Mouse (Mus musculus): ENCODE measurements around the gene Rab29. TPM values are rescaled to one million over a fixed set of nuclear protein-coding genes. Genes with fewer than 3 reads are reported as not detected.
"Not testable (repeated sequence)": the region's sequence is repeated elsewhere in the genome, so short reads cannot be mapped to it uniquely, and the experiment has no call there.

Rab29 gene
- polyA plus RNA-seq, 1 experiment from 2014 or later, result 27.4 TPM

DNA sequence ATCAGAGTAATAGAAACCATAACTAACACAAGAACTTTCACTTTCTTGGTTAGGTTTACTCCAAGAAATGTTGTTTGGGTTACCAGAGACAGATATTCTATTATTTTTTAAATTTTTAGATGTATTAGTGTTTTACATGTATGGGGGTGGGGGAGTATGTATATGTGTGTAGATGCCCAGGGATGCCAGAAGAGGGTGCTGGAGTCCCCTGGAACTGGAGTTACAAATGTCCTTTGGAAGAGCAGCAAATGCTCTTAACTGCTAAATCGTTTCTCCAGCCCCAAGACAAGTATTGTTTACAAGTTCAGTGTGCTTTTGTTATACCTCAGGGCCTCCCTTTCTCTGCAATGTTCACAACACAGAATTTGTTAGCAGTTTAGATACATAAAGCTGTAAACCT, 38.5 kb downstream of the Rab29 start:
- Histone ChIP-seq H3K27me3 (peaks cover 12% of the 10 kb centered on the region), H3K9me3 (replicated peaks) (no peaks in the 10 kb centered on the region), H3K27ac (replicated peaks) (no peak overlapping the region), H3K36me3 (no peaks in the 10 kb centered on the region), H3K9ac (no peak overlapping the region), H3K4me3 (replicated peaks) (no peak overlapping the region), H3K4me1 (no peaks in the 10 kb centered on the region), H3K4me2 (replicated peaks) (no peak overlapping the region)
- ATAC-seq (ENCODE audit: insufficient number of reproducible peaks, low FRiP score, low TSS enrichment, low read depth), result no peak
- 17% methylated on average over 1 of the region's 1 CpGs for WGBS

DNA sequence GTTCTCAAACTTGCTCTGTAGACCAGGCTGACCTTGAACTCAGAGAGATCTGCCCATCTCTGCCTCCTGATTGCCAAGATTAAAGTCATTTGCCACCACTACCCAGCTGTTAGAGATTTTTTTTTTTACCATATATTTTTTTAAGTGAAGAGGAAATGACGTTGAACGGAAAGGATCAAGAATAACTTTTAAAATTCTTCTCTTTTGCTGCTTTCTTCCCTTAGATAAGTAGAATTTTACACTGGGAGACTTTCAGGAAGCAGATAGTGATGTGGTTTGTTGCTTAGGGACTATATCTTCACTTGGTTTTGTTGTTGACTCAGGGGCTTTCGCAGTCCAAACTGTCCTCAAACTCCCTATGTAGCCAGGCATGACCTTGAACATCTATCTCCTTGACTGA, 41.4 kb downstream of the Rab29 start:
- Histone ChIP-seq H3K4me1 (peaks cover 10% of the 10 kb centered on the region; the same call in 1 of the 2 replicates), H3K4me3 (replicated peaks) (no peak overlapping the region), H3K36me3 (peaks cover 3% of the 10 kb centered on the region; the same call in 1 of the 2 replicates), H3K9ac (no peak overlapping the region), H3K9me3 (replicated peaks) (no peaks in the 10 kb centered on the region), H3K27ac (replicated peaks) (no peak overlapping the region), H3K4me2 (replicated peaks) (no peak overlapping the region), H3K27me3 (peaks cover 12% of the 10 kb centered on the region)
- 91% methylated on average over 3 of the region's 3 CpGs for WGBS
- ATAC-seq (ENCODE audit: insufficient number of reproducible peaks, low FRiP score, low TSS enrichment, low read depth), result no peak

DNA sequence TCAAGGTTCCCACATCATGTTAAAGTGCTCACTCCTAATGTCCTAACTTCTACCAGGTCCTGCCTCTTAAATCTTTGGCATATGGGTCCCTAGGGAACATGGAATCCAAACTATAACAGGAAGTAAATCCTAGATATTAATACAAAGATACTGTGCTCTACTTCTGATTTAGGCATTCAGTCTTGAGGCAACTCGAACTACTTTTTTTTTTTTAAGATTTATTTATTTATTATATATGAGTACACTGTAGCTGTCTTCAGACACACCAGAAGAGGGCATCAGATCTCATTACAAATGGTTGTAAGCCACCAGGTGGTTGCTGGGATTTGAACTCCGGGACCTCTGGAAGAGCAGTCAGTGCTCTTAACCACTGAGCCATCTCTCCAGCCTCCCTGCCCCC, 42.2 kb downstream of the Rab29 start:
- not testable (repeated sequence) for ATAC-seq (ENCODE audit: insufficient number of reproducible peaks, low FRiP score, low TSS enrichment, low read depth); H3K4me2 ChIP-seq (replicated peaks); H3K36me3 ChIP-seq; H3K9me3 ChIP-seq (replicated peaks); H3K4me3 ChIP-seq (replicated peaks); H3K27ac ChIP-seq (replicated peaks); H3K9ac ChIP-seq
- H3K27me3 ChIP-seq, result peaks cover 12% of the 10 kb centered on the region
- WGBS, result 94% methylated on average over 2 of the region's 2 CpGs
- H3K4me1 ChIP-seq, result peaks cover 10% of the 10 kb centered on the region; the same call in 1 of the 2 replicates

DNA sequence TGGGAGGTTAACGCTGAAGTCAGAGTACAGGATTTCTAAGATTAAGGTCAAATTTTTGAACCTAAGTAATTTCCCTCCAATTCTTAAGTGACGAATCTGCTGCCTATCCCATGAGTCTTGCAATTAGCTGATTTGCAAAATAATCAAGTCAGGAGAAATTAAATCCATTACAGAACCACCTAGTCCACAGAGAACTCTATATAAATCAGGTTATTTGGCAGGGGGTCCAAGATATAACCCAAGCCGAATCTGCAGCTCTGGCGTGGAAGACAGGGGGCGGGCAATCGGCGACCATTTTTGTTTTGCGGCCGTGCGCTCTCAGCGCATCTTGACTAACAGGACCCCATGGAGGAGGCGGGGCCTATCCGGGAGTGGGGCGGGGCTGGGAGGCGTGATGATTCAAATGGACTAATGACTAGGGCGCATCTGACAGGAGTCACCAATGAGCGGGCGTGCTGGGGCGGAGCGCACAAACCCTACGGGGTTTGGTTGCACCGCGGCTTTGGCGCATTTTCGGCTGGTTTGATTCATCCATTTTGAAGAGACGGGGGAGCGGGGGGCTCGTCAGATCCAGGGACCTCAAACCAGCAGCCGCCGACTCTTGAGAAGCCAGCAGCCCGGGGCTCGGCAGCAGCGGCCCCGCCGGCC, 43.1 kb downstream of the Rab29 start, which contains the start of gene Nucks1:
Nucks1 (plus strand) TSS at position 534 of the 648 bp plus-strand sequence.
- peak; percentile 99 for ATAC-seq (ENCODE audit: insufficient number of reproducible peaks, low FRiP score, low TSS enrichment, low read depth)
- Histone ChIP-seq H3K27ac (replicated peaks) (peak within 1 kb of the TSS; percentile 99), H3K36me3 (peaks cover 3% of the 10 kb centered on the region; the same call in 1 of the 2 replicates), H3K4me1 (peaks cover 10% of the 10 kb centered on the region; the same call in 1 of the 2 replicates), H3K9ac (peak within 1 kb of the TSS; percentile 98), H3K27me3 (peaks cover 12% of the 10 kb centered on the region), H3K9me3 (replicated peaks) (no peaks in the 10 kb centered on the region), H3K4me3 (replicated peaks) (peak within 1 kb of the TSS; percentile 94), H3K4me2 (replicated peaks) (peak within 1 kb of the TSS; percentile 56)
- 1% methylated on average over 34 of the region's 35 CpGs for WGBS

DNA sequence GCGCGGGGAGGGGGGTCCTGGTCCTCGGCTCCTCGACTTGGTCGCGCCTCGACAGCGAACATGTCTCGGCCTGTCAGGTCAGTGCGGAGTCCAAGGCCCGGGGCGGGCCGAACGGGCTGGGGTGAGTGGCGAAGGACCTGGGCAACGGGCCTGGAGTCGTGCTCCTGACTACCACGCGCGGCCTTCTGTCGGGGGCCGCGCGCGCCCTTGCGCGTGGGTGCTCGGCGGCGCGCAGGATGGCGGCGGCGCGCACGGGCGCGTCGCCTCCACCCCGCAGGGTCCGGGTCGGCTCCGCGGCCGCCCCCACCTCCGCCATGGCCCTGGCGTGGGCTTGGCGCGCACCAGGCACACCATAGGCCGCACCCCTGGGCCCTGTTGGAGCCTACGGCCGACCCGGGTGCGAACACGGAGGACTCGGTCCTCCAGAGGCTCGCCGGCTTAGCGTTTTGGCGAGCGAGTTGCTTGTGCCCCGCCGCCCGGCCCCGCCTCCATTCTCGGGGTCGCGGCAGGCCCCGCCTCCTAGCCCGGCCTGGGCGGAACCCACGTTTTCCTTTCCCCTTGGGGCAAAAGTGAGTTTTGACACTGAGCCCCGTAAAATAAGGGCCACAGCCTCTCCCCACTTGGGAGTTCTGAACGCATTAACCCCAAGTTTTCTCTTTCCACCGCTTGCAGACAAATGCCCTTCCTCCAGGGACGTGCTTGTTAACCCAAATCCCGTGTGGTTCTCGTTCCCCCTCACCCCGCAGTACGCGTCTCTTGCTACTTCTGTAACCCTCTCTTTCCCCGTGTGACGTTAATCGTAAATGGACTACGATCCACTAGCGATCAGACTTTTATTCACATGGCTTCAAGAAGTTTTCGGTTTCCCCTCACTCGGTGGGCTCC, 43.9 kb downstream of the Rab29 start:
- peaks cover 3% of the 10 kb centered on the region; the same call in 1 of the 2 replicates for H3K36me3 ChIP-seq
- H3K9ac ChIP-seq, result peak overlapping the region; percentile 98
- peak overlapping the region; percentile 56 for H3K4me2 ChIP-seq (replicated peaks)
- ATAC-seq (ENCODE audit: insufficient number of reproducible peaks, low FRiP score, low TSS enrichment, low read depth), result peak; percentile 80
- peaks cover 10% of the 10 kb centered on the region; the same call in 1 of the 2 replicates for H3K4me1 ChIP-seq
- H3K9me3 ChIP-seq (replicated peaks), result no peaks in the 10 kb centered on the region
- peak overlapping the region; percentile 99 for H3K27ac ChIP-seq (replicated peaks)
- under 1% methylated on average over 87 of the region's 88 CpGs for WGBS
- H3K27me3 ChIP-seq, result peaks cover 12% of the 10 kb centered on the region
- peak overlapping the region; percentile 94 for H3K4me3 ChIP-seq (replicated peaks)

DNA sequence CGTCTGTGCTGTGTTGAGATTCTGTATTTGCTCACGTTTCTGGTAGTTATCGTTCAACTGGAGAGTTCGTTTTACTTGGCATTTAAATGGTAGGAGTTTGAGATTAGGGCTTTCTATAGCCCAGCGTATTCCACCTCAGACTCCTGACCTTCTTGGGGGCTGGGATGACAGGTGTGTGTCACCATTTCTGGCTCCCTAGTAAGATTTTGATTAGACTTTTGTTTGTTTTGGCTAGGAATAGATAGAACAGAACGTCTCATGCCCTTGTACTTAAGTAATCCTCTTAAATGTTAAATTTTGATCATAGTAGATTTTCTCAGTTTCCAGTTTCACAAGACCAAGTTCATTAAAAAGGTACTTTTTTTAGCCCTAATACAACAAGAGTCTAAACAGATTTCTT, 50.6 kb downstream of the Rab29 start:
- no peaks in the 10 kb centered on the region for H3K9me3 ChIP-seq (replicated peaks)
- H3K36me3 ChIP-seq, result peaks cover 35% of the 10 kb centered on the region
- no peak overlapping the region for H3K4me3 ChIP-seq (replicated peaks)
- WGBS, result 64% methylated on average over 6 of the region's 6 CpGs
- H3K27me3 ChIP-seq, result no peaks in the 10 kb centered on the region
- H3K4me1 ChIP-seq, result peaks cover 10% of the 10 kb centered on the region; the same call in 1 of the 2 replicates
- no peak overlapping the region for H3K9ac ChIP-seq
- ATAC-seq (ENCODE audit: insufficient number of reproducible peaks, low FRiP score, low TSS enrichment, low read depth), result no peak
- H3K27ac ChIP-seq (replicated peaks), result 0 out of 2 replicates have a peak overlapping the region, but pooled peaks have one; percentile 1
- H3K4me2 ChIP-seq (replicated peaks), result no peak overlapping the region

DNA sequence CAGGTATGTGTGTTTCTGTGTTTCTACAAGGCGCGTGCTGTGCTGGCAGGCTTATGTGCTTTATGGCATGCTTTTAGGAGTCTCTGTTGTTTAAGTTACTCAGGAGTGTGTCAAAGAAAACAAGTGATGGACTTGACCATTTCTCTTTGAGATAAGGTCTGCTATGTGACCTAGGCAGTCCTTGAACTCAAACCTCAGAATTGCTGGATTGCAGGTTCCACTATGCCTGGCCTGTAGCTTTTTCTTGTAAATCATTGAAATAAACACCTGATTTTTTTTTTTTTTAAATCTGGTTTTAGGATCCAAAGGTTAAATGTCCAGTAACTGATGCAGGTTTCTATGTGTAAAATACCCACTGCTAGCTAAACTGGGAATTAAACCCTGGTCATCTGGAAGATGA, 52.0 kb downstream of the Rab29 start:
- ATAC-seq (ENCODE audit: insufficient number of reproducible peaks, low FRiP score, low TSS enrichment, low read depth), result no peak
- H3K27me3 ChIP-seq, result no peaks in the 10 kb centered on the region
- peaks cover 7% of the 10 kb centered on the region; the same call in 1 of the 2 replicates for H3K4me1 ChIP-seq
- WGBS, result 97% methylated on average over 2 of the region's 2 CpGs
- no peak overlapping the region for H3K4me3 ChIP-seq (replicated peaks)
- H3K4me2 ChIP-seq (replicated peaks), result no peak overlapping the region
- H3K9me3 ChIP-seq (replicated peaks), result no peaks in the 10 kb centered on the region
- H3K36me3 ChIP-seq, result peaks cover 43% of the 10 kb centered on the region
- no peak overlapping the region for H3K27ac ChIP-seq (replicated peaks)
- no peak overlapping the region for H3K9ac ChIP-seq

DNA sequence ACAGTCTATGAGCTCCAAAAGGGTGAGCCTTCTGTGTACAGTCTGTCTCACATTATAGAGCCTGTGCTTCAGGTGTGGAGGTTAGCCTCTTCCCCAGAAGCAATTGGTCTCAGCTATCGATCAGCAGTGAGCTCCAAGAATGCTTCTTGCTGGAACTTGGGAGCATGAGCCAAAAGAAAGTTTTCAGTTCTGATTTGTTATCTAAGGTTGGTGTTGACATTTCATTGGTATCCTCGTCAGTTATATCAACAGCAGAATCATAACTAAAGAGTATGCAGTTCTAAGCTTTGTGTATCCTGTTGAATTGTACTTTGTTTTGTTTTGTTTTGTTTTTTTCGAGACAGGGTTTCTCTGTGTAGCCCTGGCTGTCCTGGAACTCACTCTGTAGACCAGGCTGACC, 55.1 kb downstream of the Rab29 start:
- 96% methylated on average over 3 of the region's 3 CpGs for WGBS
- H3K4me2 ChIP-seq (replicated peaks), result no peak overlapping the region
- H3K4me3 ChIP-seq (replicated peaks), result no peak overlapping the region
- no peak overlapping the region for H3K27ac ChIP-seq (replicated peaks)
- no peaks in the 10 kb centered on the region for H3K27me3 ChIP-seq
- ATAC-seq (ENCODE audit: insufficient number of reproducible peaks, low FRiP score, low TSS enrichment, low read depth), result no peak
- H3K9ac ChIP-seq, result no peak overlapping the region
- H3K36me3 ChIP-seq, result peaks cover 70% of the 10 kb centered on the region
- peaks cover 6% of the 10 kb centered on the region; the same call in 1 of the 2 replicates for H3K4me1 ChIP-seq
- H3K9me3 ChIP-seq (replicated peaks), result no peaks in the 10 kb centered on the region

Other genes starting within 250 kb of the Rab29 start
- gene Ctse, start 228.9 kb upstream of the Rab29 start, polyA plus RNA-seq (2015; fragmentation: Nextera tagmentation; extraction: Ambion mirVana), result 1.1 and 1.3 TPM in 2 replicates
- 17.0 and 19.2 TPM in 2 replicates for gene Rab7b, start 178.5 kb upstream of the Rab29 start, polyA plus RNA-seq (2015; fragmentation: Nextera tagmentation; extraction: Ambion mirVana)
- gene Slc26a9, start 123.2 kb upstream of the Rab29 start, polyA plus RNA-seq (2015; fragmentation: Nextera tagmentation; extraction: Ambion mirVana), result 0.28 and 0.72 TPM in 2 replicates
- 0.72 and 1.2 TPM in 2 replicates for gene Pm20d1, start 69.8 kb upstream of the Rab29 start, polyA plus RNA-seq (2015; fragmentation: Nextera tagmentation; extraction: Ambion mirVana)
- 17.8 and 18.3 TPM in 2 replicates for gene Slc41a1, start 39.7 kb upstream of the Rab29 start, polyA plus RNA-seq (2015; fragmentation: Nextera tagmentation; extraction: Ambion mirVana)
- gene Nucks1, start 43.3 kb downstream of the Rab29 start, polyA plus RNA-seq (2015; fragmentation: Nextera tagmentation; extraction: Ambion mirVana), result 60.5 and 67.0 TPM in 2 replicates
- gene Slc45a3, start 95.7 kb downstream of the Rab29 start, polyA plus RNA-seq (2015; fragmentation: Nextera tagmentation; extraction: Ambion mirVana), result 12.6 and 13.3 TPM in 2 replicates
- gene Elk4, start 140.4 kb downstream of the Rab29 start, polyA plus RNA-seq (2015; fragmentation: Nextera tagmentation; extraction: Ambion mirVana), result 23.0 and 29.2 TPM in 2 replicates
- 15.2 and 16.8 TPM in 2 replicates for gene Mfsd4a, start 200.8 kb downstream of the Rab29 start, polyA plus RNA-seq (2015; fragmentation: Nextera tagmentation; extraction: Ambion mirVana)

All from embryonic facial prominence, embryonic 15.5 days (tissue).